Mouse (Mus musculus) heart, adult 8-10 months (tissue): ENCODE measurements around the gene Tet3. TPM values are rescaled to one million over a fixed set of nuclear protein-coding genes. Genes with fewer than 3 reads are reported as not detected.

Experiments
- DNase-seq: peaks from one replicate; pipeline ENCODE4 v3.0.0; 2022; ENCODE audit warnings: low spot score
- microRNA-seq: library from miRNA; unstranded; fragments of <30 nt; microRNA quantifications from one replicate; pipeline ENCODE4 v1.2.0, GENCODE M21; 2022
- total RNA-seq, 4 experiments: library from RNA; stranded (reverse); gene quantifications; 2 replicates each; pipeline ENCODE4 v1.2.4; 2022

The Tet3 gene
- total RNA-seq, 4 experiments from 2014 or later: 15.5 to 19.8 (median 17.2) TPM

DNA sequence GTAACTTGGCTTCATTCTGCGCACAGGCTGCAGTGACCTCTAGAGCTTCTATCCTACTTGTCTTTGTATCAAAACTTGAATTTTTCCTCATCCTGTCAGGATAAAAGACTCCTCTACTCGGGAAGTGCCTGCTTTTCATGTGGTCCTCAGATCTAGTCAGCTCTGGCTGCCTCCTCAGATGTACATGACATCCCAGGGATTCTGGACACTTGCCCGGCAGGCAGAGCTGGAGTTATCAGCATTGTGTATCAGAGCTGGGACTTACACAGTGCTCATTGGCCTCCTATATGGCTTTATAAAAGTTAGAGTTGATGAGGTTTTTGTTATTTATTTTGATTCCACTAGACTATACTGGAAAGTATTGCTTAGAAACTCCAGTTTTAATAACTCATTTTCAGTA is 117.5 kb downstream of the Tet3 start:
- DNase-seq: no peak

DNA sequence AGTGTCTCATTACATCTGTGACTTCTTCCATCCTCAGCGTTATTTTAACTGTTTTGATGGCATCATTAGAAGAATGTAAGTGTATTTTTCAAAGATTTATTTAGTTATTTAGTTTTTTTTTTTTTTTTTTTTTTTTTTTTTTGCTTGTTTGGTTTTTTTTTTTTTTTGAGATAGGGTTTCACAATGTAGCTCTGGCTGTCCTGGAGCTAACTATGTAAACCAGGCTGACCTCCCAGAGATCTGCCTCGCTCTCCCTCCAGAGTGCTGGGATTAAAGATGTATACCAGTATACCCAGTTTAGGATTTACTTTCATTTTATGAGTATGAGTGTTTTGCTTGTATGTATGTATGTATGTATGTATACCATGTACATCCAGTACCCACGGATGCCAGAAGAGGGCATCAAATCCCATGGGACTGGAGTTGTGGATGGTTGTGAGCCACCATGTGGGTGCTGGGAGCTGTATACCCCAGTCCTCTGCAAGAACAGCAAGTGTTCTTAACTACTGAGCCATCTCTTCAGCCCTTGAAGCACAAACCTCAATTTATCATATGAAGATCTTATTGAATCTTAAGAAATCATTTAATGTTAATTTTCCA is 131.2 kb downstream of the Tet3 start:
- DNase-seq: no peak

- no peak for DNase-seq
Measured at GRCm38 (mm10) chr6:83326761-83327160, 132.1 kb downstream of the Tet3 start.

- DNase-seq: no peak
Measured at GRCm38 (mm10) chr6:83326394-83326736, 132.5 kb downstream of the Tet3 start.

GRCm38 (mm10) chr6:83325525-83326393 is 133.1 kb downstream of the Tet3 start, which contains the start of the genes Mthfd2 and Mob1a:
Mthfd2 (minus strand) TSS chr6:83325908.
Mob1a (plus strand) TSS chr6:83326016.
- peak; percentile 96 for DNase-seq

GRCm38 (mm10) chr6:83323652-83324419 is 135.0 kb downstream of the Tet3 start:
- DNase-seq: no peak

GRCm38 (mm10) chr6:83322794-83323193 is 136.1 kb downstream of the Tet3 start:
- DNase-seq: no peak

- DNase-seq: no peak
Measured at GRCm38 (mm10) chr6:83321927-83322326, 137.0 kb downstream of the Tet3 start.

- peak; percentile 92 for DNase-seq
Measured at GRCm38 (mm10) chr6:83317108-83317741, 141.7 kb downstream of the Tet3 start.

- no peak for DNase-seq
Measured at GRCm38 (mm10) chr6:83316022-83316421, 142.9 kb downstream of the Tet3 start.

DNA sequence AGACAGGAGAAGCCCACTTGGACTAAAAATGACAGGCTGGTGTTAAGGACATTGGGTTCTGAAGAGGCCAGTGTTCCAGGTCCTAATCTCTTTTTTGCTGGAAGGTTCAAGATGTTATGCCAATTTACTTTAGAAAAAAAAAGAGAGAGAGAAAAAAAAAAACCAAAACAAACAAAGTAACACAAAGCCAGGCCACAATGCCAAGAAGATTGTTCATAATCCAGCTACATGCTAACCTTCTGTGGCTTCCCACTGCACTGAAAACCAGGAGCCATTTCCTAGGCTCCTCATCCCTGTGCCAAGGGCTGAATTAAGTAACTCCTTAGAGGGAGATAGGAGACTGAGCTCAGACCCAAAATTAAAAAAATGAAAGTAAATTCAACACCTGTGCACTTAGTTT is 143.6 kb downstream of the Tet3 start:
- DNase-seq: no peak

DNA sequence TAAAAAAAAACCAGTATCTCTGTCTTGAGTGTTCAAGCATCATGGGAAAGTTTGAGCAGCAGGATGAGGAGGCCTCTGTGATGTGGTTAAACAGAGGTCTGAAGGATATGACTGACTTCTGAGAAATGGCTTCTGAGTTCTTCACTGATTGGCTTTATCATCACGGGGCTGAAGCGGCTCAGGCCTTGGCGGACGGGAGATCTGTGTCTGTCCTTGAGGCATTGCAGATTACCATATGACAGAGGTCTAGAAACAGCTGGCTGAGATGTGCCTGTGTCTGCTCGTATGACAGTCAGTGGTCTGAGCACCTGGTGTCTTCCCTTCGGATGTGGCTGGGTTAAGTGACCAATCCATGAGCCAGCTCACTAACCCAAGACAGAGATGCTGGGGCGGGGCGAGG is 146.4 kb downstream of the Tet3 start:
- DNase-seq: no peak

Small RNAs within 50 kb of the gene (microRNA-seq; reads per million reads assigned to microRNA genes)
- gene Mir6374: not detected

Other genes starting within 250 kb of the Tet3 start
- not detected for gene Slc4a5, start 239.3 kb downstream of the Tet3 start, total RNA-seq
- 1 to 10 TPM; 1.0 to 2.2 (median 1.9) TPM for gene Mthfd2, start 133.2 kb downstream of the Tet3 start, total RNA-seq
- 10 to 100 TPM; 15.5 to 28.4 (median 20.2) TPM for gene Mob1a, start 133.1 kb downstream of the Tet3 start, total RNA-seq
- 100 to 1,000 TPM; 295 to 417 (median 378) TPM for gene Bola3, start 109.9 kb downstream of the Tet3 start, total RNA-seq
- gene Dguok, start 47.9 kb upstream of the Tet3 start, total RNA-seq: 10 to 100 TPM; 32.7 to 37.1 (median 34.4) TPM
- gene Actg2, start 77.2 kb upstream of the Tet3 start, total RNA-seq: 1 to 10 TPM in 2 of 4 experiments, under 1 TPM in 2; 0.33 to 1.6 (median 0.89) TPM
- 10 to 100 TPM; 11.4 to 14.9 (median 12.9) TPM for gene Stambp, start 113.6 kb upstream of the Tet3 start, total RNA-seq
- under 1 TPM; 0.25 to 0.57 (median 0.47) TPM for gene Clec4f, start 197.1 kb upstream of the Tet3 start, total RNA-seq
- gene Cd207, start 218.8 kb upstream of the Tet3 start, total RNA-seq: 1 to 10 TPM in 1 of 4 experiments, under 1 TPM in 3; 0.46 to 1.1 (median 0.75) TPM